Mouse (Mus musculus) spleen, postnatal 36 days (tissue): ENCODE measurements around the gene Itln1.
"Not testable (repeated sequence)": the region's sequence is repeated elsewhere in the genome, so short reads cannot be mapped to it uniquely, and the experiment has no call there.

ENCODE experiments used
- DNase-seq, 2 experiments: peaks; one replicate each; pipeline ENCODE4 v3.0.0; 2022; ENCODE audit warnings: low spot score in 2 of 2, mixed read lengths in 1 of 2

Itln1 gene

DNA sequence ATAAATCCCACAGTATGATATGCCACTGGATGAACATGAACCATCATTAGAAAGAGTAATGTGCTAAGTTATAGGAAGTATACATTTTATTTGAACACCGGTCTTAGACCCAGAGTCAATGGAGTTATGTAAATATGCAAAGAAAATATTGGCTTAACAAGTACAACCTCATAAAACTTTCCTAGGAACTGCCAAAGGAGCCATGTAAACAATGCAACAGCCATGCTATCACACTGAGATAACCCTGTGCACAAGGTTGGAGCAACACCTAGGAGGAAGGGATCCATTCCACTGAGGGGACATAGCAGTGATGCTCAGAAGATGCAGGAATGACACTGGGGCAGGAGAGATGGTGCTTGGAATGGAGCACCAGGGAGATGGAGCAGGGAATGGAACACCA lies 21.3 kb downstream of the Itln1 start:
- DNase-seq: no peak

DNA sequence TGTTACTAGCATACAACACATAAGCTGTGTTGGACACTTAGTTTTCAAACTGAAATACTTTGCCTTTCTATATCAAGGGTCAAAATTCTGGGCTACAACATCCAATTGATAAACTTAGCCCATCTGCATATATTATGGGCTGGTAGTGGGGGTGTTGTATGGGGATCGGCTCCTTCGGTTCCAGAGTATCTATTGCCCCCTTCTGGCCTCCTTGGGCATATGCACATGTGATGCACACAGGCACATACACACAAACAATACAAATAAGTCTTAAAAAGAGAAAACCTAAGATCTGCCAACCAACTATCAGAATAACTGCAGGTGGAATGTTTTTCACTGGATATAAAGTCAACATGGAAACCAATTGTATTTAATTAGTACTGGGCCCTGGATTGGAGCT lies 21.9 kb downstream of the Itln1 start:
- DNase-seq: no peak

DNA sequence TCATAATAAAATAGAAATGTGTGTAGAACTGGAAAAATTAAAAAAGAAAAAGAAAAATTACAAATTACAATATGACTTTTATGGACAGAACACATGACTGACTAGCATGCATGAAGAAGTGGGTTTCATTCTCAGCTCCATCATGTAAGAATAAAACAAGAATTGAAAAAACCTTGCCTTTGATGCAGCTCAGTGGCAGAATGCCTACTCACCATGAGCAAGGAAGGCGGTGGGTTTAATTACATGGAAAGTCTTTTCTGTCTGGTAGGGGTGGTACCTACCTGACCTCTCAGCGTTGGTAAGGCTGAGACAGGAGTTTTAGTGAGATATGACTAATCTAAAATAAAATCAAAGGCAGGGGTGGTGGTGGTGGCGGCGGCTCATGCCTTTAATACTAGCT lies 30.5 kb downstream of the Itln1 start:
- DNase-seq: no peak

DNA sequence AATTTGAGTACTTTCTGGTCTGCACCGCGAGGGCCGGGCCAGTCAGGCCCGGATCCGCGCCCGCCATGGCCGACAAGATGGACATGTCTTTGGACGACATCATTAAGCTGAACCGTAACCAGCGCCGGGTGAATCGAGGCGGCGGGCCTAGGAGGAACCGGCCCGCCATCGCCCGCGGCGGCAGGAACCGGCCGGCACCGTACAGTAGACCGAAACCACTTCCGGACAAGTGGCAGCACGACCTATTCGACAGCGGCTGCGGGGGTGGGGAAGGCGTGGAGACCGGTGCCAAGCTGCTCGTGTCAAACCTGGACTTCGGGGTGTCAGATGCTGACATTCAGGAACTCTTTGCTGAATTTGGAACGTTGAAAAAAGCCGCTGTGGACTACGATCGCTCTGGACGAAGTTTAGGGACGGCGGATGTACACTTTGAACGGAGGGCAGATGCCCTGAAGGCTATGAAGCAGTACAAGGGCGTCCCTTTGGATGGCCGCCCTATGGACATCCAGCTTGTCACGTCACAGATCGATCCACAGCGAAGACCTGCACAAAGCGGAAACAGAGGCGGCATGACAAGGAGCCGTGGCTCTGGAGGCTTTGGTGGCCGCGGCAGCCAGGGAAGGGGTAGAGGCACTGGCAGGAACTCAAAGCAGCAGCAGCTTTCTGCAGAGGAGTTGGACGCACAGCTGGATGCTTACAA lies 31.4 kb downstream of the Itln1 start:
- DNase-seq: peak; percentile 85 to 86

DNA sequence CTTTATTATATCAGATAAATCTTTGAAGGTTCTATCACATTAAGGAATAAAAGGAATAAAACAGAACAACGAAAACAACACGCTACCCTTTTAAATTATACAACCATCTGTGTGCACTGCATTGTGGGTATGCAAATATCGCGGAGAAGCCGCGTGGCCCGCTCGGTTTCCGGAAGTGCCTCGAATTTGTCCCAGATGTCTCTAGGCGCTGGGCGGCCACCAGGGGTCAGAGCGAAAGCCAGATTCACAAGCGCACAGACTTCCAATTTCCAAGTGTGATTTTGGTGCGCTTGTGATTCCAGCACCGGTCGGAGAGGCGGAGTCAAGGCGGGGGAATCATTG lies 31.9 kb downstream of the Itln1 start, which contains the start of gene Alyref2:
TSS of gene Alyref2 (plus strand) at position 229 of the 342 bp plus-strand sequence.
- peak; percentile 88 to 92 for DNase-seq

DNA sequence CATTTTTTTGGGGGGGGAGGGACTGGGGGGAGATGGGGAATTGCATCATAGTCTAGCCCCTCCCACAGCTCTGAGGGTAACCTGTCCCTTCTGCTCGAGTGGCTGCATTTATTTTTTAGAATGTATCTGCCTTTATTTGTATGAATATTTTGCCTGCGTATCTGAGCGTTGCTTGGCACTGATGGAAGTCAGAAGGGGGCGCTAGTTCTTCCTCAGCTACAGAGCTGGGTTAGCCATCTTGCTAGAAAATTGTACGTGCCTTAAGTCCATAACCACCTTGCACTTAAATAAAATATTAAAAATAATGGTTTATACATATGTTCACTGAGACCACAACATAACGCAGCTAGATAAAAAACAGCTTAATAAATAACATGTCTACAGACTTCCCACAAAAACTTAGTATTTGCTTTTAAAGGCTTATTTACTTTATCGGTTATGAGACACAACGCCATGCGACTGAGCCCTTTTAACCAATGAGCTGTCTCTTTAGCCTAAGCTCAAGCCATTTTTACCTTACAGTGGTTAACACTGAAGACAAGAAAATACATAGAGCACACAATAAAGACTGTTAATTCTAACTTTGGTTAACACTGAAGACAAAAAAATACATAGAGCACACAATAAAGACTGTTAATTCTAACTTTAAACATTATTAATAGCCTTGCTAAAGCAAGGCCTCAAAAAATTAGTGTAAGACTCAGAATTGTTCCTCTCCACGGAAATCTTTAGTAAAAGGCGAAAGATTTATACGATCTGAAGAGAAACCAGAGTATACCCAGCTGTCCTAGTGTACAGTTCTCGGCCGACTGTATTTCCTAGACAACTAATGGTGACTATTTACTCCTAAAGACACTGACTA lies 32.5 kb downstream of the Itln1 start:
- peak; percentile 50 to 57 for DNase-seq

DNA sequence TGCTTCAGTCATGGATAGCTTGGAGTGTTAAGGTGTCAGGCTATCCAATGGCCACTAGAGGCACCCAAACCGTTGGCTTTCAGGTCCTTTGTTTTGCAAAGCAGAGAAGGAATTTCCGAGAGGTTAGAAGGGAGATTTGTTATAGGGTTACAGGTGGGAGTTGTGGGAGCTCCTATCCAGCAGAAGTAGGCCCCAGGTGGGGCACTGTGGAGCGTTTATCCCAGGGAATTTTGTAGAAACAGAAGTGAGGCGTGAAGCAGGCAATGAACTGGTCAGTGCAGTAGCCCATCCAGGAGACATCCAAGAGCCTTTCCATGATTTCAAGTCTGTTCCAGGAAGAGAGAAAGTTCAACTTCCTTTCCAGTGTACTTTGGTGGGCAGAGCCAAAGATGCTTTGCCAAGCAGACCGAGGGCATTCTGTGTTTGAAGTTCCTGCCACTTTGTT lies 33.4 kb downstream of the Itln1 start:
- DNase-seq: no peak

DNA sequence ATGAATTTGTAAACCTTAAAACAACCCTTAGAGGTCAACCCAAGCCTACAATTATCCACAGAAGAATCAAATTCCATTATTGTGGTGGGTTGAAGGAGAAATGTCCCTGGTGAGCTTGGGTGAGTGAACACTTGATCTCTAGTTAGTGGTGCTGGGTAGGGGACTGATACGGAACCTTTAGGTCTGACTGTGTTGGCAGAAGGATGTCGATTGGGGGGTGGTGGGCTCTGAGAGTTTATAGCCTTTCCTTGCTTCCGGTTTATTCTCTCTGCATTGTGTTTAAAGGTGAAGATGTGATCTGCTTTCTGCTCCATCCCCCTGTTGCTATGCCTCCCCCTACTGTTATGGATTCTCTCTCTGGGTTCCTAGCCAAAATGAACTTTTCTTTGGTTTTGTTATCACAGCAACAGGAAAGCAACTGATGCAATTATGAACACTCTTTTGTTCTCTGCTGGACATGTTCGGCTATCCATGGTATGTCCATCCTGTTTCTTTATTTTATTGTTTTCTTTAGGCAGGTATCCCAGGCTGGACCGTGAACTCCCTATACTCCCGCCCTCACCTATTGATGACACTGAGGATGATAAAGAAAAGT lies 34.0 kb downstream of the Itln1 start:
- no peak for DNase-seq

DNA sequence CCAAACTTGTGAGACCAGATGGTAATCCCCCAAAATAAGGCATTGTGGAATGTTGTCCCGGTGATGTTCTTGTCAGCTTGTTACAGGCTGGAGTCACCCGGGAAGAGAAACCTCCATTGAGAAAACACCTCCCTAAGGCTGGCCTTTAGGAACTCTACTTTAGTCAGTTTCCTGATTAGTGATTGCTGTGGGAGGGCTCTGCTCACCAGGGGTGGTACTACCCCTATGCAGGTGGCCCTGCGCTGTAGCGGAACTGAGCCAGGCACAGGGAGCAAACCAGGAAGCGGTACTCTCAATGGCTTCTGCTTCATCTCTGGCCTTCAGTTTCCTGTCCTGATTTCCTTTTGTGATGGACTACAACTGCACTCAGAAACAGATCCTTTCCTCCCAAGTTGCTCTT lies 35.2 kb downstream of the Itln1 start:
- peak in 1 of 2 experiments; percentile 36 for DNase-seq

DNA sequence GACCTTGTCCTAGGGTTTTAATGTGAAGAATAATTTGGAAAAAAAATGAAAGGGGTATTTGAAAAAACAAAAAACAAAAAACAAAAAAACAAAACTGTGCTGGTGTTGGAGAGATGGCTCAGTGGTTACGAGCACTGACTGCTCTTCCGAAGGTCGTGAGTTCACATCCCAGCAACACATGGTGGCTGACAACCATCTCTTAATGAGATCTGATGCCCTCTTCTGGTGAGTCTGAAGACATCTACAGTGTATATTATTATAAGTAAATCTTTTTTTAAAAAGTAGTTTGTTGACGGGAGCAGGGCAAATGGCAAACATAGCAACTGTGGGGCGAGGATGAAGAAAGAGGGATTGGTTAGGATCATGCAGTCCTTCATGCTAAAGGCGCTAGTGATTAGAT lies 39.7 kb downstream of the Itln1 start:
- DNase-seq: no peak

DNA sequence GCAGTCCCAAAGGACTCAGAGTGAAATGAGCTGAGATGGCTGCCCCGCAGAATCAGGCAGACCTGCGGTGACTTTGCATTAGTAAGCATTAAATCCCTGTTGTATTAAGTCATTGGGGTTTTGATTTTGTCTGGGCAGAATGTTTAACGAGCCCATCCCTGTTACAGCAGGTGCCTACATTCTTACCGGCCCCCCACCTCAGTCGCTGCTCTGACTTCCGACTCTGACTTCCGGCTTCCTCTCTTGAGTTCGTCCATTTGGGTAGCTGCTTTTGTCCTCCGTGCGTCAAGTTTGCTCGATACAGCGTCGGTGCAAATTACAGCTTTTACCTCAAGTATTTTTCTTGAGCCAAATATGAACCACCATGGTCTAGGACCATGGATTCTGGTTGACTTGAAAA lies 40.9 kb downstream of the Itln1 start:
- DNase-seq: no peak

DNA sequence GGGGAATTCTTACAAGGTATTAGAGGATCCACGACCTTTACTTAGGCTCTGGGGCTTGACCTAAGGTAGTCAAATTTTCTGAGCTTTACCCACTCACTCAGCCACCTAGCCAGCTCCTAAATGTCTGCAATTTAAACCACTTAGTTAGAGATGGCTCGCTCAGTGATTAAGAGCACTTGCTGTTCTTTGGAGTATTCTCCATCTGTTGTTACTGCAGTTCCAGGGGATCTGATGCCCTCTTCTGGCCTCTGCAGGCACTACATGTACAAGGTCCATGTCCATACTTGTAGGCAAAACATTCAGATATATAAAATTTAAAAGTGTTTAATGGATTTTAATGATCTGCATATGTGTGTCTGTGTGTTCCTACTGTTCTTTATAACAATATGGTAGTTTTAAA lies 56.1 kb downstream of the Itln1 start:
- DNase-seq: peak; percentile 40 to 58

DNA sequence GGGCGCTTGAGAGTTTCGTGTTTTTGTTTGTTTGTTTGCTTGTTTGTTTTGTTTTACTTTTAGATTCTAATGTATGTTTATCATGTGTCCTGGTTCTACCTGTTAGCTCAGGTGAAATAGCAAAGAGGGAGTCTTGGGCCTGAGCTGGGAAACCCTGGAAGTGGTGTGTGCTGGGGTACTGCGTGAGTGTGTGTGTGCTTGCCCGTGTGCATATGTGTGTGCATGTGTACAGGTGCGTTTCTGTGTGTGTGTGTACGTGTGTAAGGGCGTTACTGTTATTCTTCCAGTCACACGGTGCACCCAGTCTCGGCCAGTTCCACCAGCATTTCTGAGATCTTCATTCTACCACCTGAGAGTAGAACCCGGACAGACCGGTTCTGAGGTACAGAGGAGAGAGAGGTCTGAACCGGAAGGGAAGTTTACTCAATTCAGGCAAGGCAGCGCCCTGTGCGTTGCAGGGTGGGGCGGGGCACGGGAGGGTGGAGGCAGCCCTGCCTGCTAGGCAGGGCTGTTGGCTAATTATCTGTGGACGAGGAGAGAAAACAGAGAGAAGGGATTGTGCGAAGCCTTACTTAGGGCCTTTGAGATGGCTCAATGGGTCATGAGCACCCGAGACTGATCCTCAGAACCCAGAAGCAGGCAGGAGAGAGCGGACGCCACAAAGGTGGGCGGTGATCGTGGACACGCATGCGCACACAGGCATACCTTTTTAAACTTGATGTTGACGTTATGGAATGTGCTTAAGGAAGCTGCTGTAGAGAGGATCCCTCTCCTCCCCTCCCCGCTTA lies 57.1 kb downstream of the Itln1 start:
- DNase-seq: no peak

DNA sequence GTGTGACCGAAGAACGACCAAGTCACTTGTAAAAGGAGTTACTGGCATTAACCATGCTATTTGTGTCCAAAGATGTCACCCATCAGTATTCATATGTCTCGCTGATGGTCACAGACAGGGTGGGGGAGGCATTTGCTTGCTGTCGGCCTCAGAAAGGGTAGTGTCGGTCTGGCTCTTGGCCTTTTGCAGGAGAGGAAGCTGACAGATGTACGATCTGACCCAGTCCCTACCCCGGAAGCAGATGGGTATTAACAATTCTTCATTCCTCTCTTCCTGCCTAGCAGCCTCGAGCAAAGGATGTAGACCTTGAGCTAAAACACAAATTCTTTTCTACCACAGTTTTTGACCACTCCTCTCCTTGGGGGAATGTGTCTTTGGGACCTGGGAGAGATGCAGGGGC lies 58.0 kb downstream of the Itln1 start:
- DNase-seq: no peak

DNA sequence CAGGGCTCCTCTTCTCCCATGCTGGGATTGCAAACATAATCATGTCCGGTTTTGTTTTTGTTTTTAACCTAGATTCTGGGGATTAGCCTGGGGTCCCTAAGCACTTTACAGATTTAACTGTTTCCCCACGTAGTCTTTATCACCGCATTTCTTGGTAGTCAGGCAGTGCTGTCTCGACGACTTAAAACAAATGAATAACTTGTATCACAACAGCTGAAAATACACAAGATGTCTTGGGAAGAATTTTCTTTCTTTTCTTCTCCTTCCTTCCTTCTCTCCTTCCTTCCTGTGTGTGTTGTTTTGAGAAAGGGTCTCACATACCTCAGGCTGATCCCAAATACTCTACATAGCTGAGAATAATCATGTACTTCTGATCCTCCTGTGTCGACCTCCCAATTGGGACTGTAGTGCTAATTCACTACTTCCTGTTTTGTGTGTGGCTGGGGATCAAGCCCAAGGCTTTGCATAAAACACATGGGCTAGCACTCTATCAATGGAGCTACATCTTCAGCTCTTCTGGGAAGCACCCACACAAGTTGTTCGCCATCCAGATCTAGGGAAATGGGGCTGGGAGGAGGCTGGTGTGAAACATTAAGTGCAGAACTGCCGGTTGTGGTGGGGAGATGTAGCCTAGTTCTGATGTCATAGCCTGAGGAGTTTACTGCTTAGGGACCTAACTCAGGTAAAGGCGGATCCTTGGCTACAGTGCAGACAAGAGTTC lies 61.0 kb downstream of the Itln1 start:
- no peak for DNase-seq

DNA sequence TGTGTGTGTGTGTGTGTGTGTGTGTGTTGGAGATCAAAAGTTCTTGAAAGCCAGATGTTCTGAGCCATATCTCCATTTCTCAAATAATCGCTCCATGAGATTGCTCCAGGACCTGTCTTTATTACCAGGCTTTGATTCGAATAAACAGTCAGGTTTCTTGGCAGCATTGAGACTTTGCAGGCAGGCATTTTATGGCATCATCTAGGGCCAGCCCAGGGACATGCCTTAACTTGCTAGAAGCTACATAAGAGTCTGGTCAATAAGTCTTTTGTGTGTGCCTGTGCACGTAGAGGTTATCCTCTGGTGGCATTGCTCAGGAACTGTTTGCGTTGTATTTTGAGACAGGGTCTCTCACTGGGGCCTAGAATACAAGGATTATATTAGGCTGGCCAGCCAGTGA lies 61.6 kb downstream of the Itln1 start:
- DNase-seq: no peak

DNA sequence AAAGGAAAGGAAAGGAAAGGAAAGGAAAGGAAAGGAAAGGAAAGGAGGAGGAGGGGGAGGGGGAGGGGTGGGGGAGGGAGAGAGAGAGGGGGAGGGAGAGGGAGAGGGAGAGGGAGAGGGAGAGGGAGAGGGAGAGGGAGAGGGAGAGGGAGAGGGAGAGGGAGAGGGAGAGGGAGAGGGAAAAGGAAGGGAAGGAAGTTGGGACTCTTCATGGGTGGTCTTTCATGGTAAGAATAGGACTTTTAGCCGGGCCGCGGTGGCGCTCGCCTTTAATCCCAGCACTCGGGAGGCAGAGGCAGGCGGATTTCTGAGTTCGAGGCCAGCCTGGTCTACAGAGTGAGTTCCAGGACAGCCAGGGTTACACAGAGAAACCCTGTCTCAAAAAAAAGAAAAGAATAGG lies 63.2 kb downstream of the Itln1 start:
- DNase-seq: not testable (repeated sequence)

DNA sequence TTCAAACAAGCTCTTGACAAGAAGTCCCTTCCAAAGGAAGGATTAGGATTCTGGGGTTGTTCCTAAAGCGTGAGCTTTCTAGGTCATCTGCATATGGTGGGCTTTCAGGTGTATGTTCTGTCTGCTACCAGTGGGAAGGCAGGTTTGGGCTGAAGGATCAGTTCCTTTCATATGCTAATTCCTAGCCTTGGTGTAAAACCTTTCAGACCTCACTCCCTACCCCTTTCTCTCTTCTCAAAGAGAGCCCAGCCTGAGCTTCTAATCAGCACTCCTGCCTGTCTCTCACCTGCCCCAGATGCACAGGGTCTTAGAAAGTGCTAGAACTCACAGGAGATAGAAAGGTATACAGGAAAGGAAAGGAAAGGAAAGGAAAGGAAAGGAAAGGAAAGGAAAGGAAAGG lies 63.6 kb downstream of the Itln1 start:
- DNase-seq: no peak

DNA sequence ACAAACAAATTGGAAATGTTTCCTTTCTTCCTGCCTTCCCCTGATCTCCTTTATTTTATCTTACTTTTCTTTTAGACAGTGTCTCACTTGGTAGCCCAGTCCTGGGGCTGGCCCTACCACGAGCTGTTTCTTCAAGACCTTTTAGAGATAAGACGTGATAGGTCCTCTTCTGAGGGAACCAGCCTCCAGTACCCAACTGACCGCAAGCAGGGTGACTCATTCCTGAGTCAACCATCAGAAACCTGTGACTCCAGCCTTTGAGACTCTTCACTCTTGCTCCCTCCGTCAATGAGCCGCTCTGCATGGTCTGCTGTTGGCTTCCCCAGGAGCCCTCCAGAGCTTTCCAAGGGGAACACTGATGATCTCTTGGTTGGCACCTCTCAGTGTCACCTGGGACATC lies 64.2 kb downstream of the Itln1 start:
- no peak for DNase-seq

DNA sequence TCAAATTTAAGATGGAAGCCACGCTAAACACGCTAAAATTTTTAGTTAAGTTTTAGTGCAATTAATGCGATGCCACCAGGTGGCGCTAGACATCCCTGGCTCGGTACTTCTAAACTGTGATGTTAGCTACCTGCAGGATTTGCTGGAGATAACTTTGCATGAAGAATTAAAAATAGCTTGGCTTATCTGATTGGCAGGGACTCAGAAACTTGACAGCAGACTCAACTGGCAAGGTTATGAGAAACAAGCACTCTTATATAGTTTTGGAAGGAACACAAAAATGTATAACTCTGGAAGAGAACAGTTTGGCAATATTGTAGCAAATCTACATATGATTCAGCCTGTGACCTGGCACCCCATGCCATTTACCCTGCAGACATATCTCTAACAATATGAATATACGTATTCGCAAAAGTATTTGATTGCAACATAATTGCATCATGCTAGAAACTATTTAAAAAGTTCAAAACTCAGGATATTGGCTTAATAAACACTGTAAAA lies 64.7 kb downstream of the Itln1 start:
- DNase-seq: peak; percentile 20 to 36

DNA sequence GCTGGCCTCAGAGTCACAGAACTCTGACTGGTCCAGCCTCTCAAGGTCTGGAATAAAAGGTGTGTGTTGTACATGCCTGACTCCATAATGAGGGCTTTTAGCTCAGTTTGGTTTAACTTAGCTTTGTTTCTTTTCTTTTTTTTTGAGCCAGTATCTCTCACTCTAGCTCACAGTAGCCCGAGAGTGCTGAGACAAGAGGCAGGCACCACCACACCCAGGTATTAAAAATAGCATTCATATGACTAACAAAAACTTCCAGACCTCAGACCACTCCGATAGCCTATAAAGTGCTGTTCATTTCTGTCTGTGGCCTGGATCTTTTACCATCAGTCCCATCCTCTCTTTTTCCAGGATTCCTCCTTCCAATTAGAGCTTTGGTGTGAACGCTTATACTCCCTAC lies 65.4 kb downstream of the Itln1 start:
- DNase-seq: no peak
